In the genomic region with DNA sequence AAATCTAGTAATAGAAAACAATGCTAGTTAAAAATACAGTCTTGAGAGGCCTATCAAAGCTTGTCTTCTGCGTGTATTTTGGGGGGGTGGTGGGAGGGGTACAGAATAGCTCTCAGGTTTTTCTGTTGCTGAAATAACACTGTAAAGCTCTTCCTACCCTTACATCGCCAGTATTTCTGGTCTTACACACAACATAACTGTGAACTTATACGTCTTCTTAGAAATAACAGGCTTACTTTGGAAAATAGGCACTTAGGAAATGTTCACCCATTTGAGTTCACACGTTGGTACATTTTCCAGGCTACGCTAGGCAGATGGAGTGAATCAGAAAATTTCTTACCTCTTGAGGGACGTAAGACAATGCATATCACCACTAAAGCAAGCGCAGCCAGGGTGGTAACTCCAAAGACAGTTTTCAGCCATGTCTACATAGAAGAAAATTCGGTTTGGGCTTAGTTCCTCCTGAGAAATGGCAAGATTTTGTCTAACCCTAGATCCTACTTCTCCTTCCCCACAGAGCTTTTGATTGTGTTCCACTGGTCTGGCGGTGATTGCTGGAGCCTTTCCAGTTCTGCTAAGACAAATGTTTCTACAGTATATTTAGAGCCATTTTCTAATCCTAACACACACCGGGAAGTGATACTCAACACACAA, we compare ENCODE assay signal across 10 mouse cellular contexts. TPM values are rescaled to one million over a fixed set of nuclear protein-coding genes. Genes with fewer than 3 reads are reported as not detected.
DNase-seq lines count a peak whose midpoint lies in the region; ATAC-seq and TF ChIP-seq lines count a peak whose summit lies in the region.
"Had no signal": no experiment of that assay in that cellular context is flagged by ENCODE, and none has a peak within 500 bp of the region (broad histone marks: within the 10 kb centered on the region; RNA-seq: fewer than 3 reads in every experiment).

No protein-coding gene starts in this region.

- H3K4me1 ChIP-seq in embryonic fibroblast, embryonic 13.5 days (ENCODE audit: control insufficient read depth, insufficient read depth, low read length), result no peaks in the 10 kb centered on the region; the same call in 1 of the 2 replicates
- no peaks in the 10 kb centered on the region for H3K4me1 ChIP-seq in neural tube, embryonic 15.5 days

- peak overlapping the region; percentile 65 for H3K27ac ChIP-seq in embryonic fibroblast, embryonic 13.5 days (ENCODE audit: insufficient read depth, low read length)
- no peak overlapping the region for H3K27ac ChIP-seq in neural tube, embryonic 15.5 days (replicated peaks)

- no peaks in the 10 kb centered on the region for H3K9me3 ChIP-seq in neural tube, embryonic 15.5 days (replicated peaks)

- no peak for ATAC-seq in neural tube, embryonic 15.5 days (ENCODE audit: low FRiP score)
- ATAC-seq in erythroid progenitor cell, adult 5-6 weeks (replicated peaks; ENCODE audit: low FRiP score, poor library complexity, severe bottlenecking), result no peak

- 83% methylated on average over 10 of the region's 10 CpGs for WGBS in neural tube, embryonic 15.5 days

- peak overlapping the region; percentile 28 for H3K4me3 ChIP-seq in embryonic fibroblast, embryonic 13.5 days (ENCODE audit: insufficient read depth, low read length)
- H3K4me3 ChIP-seq in neural tube, embryonic 15.5 days (replicated peaks), result no peak overlapping the region

- peak overlapping the region; percentile 1; the same call in 1 of the 2 replicates for H3K4me2 ChIP-seq in neural tube, embryonic 15.5 days

- TF ChIP-seq CTCF in embryonic fibroblast, embryonic 13.5 days (IDR thresholded peaks at IDR 0.05; ENCODE audit: borderline replicate concordance, insufficient read depth, low read length), result no peak

- H3K27me3 ChIP-seq in neural tube, embryonic 15.5 days (replicated peaks), result no peaks in the 10 kb centered on the region

- no peaks in the 10 kb centered on the region for H3K36me3 ChIP-seq in neural tube, embryonic 15.5 days

- H3K9ac ChIP-seq in neural tube, embryonic 15.5 days (replicated peaks), result no peak overlapping the region

- no peak for TF ChIP-seq POLR2A in embryonic fibroblast, embryonic 13.5 days (IDR thresholded peaks at IDR 0.05; ENCODE audit: low read depth, low read length)

- DNase-seq in gastrocnemius, adult 18-20 months (ENCODE audit: low spot score), result peak; percentile 22
- no peak for DNase-seq in gastrocnemius, postnatal 36 days
- peak; percentile 15 to 76 for DNase-seq in left cerebral cortex, postnatal 25 days (ENCODE audit: low spot score in 2 of 2)
- no peak for DNase-seq in left cerebral cortex, postnatal 4 days
- DNase-seq in urinary bladder, adult 2 months (ENCODE audit: low spot score), result no peak
- DNase-seq: cerebellum, postnatal 36 days; midbrain, embryonic 14.5 days had no signal

- intact Hi-C loops in gastrocnemius, postnatal 36 days (cut with DNase I), result no loop called here
- intact Hi-C loops in left cerebral cortex, postnatal 25 days (cut with DNase I), result loop anchor here (2.0 to 5.0 kb wide), 3 partner anchors 24 to 116 kb away; no protein-coding TSS in a partner anchor
- intact Hi-C loops in left cerebral cortex, postnatal 4 days (cut with DNase I), result no loop called here

RNA-seq across cellular contexts. Expression of gene Fap, which starts 0.6 kb away (rescaled TPM):
- total RNA-seq in gastrocnemius, adult 18-20 months (2021), result 1 to 10 TPM; 3.4 to 3.7 TPM
- 1 to 10 TPM; 5.9 to 7.7 TPM for total RNA-seq in gastrocnemius, postnatal 36 days (2021)
- 1 to 10 TPM; 3.6 to 4.4 TPM for total RNA-seq in left cerebral cortex, postnatal 25 days (2021)
- total RNA-seq in left cerebral cortex, postnatal 4 days (2021), result 1 to 10 TPM; 2.1 to 2.2 TPM
- 23.1 and 38.9 TPM in 2 replicates for polyA plus RNA-seq in embryonic fibroblast, embryonic 13.5 days (2011; ENCODE audit: insufficient read length, low read depth, missing spikeins)
- 2.2 and 3.2 TPM in 2 replicates for polyA plus RNA-seq in neural tube, embryonic 15.5 days (2015; fragmentation: Nextera tagmentation; extraction: Ambion mirVana)
- polyA plus RNA-seq in urinary bladder, adult 2 months (2012; rRNA removed), result 1.8 and 1.9 TPM in 2 replicates
- 2.2 and 16.3 TPM in 2 replicates for total RNA-seq in erythroid progenitor cell, adult 5-6 weeks (2015; ENCODE audit: low replicate concordance)
- 4.8 and 11.0 TPM in 2 replicates for total RNA-seq in erythroid progenitor cell, adult 5-6 weeks (2017; ENCODE audit: low replicate concordance)

Comparison
In these comparisons a context has a peak if more than half of its experiments do, and no peak if none do; other contexts are left out.
1. DNase-seq: peak in gastrocnemius, adult 18-20 months (single experiment) and left cerebral cortex, postnatal 25 days (2 of 2); none in gastrocnemius, postnatal 36 days (0 of 2), left cerebral cortex, postnatal 4 days (single experiment) and urinary bladder, adult 2 months (single experiment).